Mouse (Mus musculus) megakaryocyte, adult 5-6 weeks (primary cell): ENCODE results near the gene Pus7l. TPM values are rescaled to one million over a fixed set of nuclear protein-coding genes. Genes with fewer than 3 reads are reported as not detected.
A peak's percentile ranks its signal among the peaks of the same experiment; 100 is the strongest.

ENCODE experiments used
- ATAC-seq: 2 replicates; pipeline ENCODE4 v1.8.0; 2016; ENCODE audit warnings: mild to moderate bottlenecking, inconsistent platforms; ENCODE audit not compliant: poor library complexity, severe bottlenecking
- total RNA-seq, 2 experiments: library from RNA; stranded (forward) in 1 of 2; stranded (reverse) in 1 of 2; fragments of 153-499, 151-499 nt in 1 of 2; fragments of 221-1000, 200-1000 nt in 1 of 2; gene quantifications; 2 replicates each; pipeline versions ENCODE4 v1.2.3 to v1.2.4; 2015 to 2017

Gene Pus7l
- total RNA-seq (2015) (3.7 and 5.8 TPM in 2 replicates), total RNA-seq (2017) (3.8 and 4.8 TPM in 2 replicates)

DNA sequence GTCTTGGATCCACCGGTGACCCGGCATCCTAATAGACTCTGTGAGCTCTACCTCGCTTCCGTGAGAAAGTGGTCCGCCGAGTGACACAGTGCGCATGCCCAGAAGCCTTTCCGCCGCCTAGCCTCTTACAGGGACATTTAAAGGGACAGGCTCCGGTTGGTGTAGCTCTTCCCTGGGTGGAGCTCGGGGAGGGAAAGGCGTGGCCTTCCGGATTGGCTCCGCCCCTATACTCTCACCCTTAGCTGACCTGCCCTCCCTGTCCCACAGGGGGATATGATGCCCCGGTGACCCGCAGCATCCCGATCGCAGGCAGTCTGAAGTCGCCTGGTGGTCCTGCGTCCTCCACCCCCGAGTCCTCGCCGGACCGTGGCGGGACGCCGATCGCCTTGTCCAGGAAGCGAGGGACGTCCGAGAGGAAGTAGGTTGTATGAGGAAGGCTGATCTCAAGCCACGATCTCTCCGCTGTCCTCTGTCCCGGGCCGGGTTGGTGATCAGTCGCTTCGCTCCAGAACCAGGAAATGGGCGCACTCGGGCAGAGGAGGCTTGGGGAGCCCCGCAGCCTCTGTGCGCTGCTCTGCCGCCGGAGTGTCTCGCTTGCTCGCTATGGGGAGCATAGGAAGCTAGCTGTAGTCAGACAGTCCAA, at the start of gene Pus7l, which contains the start of gene Irak4:
Gene Pus7l (minus strand): TSS at position 139 of the 643 bp plus-strand sequence.
Gene Irak4 (plus strand): TSS at position 235 of the 643 bp plus-strand sequence.
- ATAC-seq: peak; percentile 91

DNA sequence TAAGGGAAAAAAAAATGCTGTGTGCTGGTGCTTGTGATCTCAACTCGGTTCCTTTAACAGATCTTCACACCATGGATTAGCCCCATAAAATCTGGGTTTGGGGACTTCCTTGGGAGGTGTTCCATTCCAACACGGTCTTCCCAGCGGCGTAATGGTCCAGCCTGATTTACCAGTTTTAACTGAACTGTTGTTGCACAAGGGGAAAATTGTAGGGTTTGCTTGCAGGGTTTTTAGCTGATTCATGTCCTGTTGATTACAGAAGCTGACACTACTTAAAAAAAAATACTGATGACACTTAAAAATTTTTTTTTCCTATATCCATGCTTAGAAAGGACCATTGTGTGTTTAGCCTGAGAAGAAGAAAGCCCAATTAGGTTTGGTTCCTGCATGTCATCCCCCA, 48.0 kb upstream of the Pus7l start:
- ATAC-seq: no peak

DNA sequence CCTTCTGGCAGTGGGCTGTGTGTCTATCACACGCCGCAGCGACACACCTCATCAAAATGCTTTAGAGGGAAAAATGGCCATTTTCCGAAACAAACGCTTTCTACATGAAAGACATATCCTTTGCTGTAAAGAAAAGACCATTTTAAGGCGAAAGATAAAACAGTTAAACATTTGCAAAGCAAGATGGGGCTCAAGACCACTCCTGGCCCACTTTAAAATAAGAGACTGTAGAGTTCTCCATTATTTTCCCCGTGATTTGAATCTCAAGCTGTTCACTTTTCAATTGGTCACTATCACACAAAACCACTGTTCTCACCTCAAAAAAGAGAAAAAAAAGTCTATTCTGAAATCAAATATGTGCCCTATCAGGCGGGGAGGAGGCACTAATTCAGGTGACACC, 46.7 kb upstream of the Pus7l start:
- no peak for ATAC-seq

DNA sequence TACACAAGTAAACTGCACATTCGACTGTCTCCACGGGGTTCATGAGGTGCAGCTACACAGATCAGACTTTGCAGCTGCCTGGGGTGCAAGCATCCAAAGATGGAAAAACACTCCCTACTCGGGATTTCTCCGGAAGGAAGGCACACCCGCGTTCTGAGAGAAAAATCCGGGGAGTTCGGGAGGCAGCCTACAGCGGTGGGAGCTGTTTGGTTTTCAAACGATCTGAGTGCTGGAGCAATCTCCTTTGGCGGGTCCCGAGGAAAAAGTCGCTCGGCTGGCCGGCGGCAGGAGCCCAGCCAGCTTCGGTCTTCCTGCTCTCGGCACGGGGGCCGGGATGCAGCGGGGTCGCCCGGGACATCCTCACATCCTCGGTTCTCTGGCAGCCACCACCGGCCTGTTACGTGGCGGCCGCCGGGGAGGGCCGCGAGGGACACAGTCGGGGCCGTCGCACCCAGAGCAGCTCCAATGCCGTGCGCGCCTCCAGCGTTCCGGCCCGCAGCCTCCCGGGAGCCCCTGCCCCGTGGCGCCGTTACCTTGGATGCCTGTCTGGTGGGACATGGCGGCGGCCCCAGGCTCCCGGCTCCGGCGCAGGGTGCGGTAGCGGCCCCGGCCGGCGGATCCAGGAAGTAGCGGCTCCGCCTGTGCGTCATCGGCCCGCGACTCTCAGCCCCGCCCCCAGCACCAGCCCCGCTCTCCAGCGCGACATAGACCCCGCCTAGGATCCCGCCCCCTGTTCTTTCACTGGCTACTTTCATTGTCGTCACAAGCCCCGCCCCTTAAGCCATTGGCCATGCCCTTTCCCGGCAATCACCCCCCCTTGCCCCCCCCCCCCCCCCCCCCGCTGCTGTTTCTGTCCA, 46.1 kb upstream of the Pus7l start, which contains the start of gene Twf1:
Gene Twf1 (minus strand): TSS at position 671 of the 857 bp plus-strand sequence.
- ATAC-seq: peak; percentile 98

DNA sequence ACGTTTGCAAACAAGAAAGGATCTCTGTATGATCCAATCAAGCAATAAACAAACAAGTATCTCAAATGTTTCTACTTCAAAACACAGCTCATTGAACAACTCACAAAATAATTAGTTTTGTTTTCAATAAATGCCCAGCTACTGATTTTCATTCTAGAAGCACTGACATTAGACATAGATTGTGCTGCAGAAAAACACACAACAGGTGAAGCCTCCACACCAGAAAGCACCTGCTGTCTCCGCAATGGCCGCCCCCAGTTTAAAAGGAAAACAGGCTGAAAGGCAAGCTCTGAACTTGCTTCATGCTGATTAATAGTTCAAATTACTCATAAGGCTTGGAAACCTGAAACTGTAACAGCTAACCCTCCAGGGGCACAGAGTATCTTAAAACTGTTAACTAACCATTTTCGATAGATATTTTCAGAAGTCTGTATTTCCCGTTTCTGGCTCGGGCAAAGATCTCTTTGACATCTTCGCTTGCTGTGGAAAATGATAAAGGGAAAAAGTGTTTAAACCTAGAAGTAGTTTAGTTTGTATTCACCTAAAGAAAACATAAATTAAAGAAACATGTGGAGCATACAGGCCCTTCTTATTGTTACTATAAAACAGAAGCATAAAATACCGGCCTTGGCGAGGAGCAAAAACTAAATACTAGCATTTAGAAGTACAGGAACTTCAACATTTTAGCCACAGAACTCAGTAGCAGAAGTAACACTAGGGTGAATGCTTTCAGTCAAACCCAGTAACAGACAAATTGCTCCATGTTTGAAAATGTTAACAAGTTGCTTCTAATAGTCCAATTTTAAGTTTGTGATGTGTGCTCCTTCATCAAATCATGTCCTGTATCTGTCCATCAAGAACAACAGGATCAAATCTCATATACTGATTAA, 44.7 kb upstream of the Pus7l start:
- no peak for ATAC-seq

DNA sequence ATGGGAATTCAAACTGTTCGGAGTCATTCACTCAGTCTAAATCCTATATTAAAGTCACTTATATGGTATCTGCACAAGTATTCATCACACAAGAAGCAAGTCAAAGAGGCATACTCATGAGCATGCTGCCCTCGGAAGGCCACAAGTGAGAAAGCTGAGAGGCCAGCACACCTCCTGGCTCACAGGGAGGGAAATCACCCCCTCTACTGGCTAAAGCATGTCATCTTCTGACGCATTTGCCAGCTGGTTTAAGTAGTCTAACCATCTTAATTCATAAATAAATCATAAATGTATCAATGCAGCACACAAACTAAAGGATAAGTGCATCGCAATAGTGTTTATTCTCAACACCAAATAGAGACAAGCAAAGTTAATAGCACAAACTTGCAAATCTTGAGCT, 41.4 kb upstream of the Pus7l start:
- ATAC-seq: no peak

DNA sequence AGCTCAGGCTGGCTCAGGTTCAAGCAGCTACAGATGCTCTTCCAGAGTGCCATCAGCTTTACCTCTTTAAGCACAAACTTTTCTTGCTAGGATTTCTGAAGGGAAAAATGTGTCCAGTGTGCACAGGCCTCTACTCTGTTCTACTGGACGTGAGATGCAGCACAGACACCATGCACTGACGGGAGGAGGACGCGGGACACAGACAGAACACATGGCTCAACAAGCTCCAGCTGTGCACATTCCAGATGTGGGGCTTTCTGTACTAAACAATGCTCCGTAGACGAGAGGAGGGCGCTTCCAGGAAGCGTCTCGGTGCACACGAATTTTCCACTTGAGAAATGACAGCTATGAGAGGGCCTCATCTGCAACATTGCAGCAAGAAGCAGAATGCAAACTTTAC, 39.8 kb upstream of the Pus7l start:
- ATAC-seq: no peak

DNA sequence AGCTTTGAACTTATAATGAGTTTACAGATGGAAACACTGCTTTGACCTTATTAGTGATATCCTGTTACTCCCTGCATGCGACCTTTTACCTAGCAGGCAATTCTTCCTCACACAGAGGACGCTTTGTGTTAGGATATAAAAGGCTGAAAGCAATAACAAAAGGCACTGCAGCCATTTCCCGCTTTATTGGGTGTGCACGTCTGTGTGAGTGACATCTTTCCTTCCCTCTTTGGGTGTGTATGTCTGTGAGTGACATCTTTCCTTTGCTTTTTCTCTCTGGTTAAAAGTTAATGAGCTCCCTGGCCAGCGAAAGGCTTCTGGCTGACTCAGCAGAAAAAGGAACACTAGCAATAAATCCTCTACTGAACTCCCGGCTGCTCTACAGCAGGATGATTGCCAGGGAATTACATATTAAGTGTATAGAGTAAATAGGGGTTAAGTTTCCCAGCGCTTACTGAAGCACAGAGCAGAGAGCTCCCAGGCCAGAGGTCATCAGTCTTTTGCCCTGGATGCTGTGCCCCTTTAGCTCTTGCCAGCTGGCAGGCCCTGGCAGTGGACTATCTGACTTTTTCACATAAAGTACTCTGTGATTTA, 38.8 kb upstream of the Pus7l start:
- ATAC-seq: no peak

DNA sequence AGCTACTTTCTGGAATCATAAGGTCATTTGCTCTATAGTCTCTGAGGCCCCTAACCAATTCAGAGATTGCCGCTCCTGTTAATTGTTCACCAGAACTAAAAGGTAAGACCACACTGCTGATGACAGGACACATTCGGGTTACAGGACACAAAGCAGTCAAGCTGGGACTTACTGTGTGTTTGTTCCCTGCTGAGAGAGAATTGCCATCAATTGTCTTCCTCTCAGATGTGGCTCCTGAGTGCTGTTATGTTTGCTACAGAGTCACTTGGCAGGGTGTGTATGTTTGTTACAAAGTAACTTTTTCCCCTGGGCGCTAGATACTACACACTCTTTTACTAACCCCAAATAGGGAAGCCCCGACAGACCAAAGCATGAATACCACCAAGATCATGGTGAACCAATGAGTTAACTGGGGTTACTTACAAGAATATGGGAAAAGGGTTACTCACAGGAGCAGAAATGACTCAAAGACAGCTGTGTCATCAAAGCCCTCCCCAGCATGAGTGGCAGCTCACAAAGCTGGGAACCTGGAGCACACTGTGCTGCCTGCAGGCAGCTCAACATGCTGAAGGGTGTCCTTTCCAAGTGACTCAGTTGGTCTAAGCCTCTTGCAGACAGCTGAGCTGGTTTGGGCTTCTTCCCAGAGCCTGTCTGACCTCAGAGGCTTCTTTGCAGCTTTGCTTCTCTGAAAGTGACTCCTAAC, 31.4 kb upstream of the Pus7l start:
- no peak for ATAC-seq

DNA sequence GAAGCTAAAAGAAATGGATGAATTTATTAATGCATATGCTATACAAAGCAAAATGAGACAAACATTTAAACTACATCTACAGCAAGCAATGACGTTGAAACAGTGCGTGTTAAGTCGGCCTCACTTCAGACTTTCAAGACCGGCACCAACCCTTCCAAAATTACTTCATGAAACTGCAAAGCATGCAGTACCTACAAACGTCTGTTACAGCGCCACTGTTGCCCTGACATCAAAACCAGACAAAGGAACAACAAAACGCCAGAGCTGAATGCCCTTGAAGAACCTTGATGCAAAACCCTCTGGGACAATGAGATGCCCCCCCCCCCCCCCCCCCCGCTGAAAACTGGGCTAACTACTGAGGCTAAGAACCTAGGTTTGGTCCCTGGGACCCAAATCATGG, 29.4 kb upstream of the Pus7l start:
- ATAC-seq: no peak

DNA sequence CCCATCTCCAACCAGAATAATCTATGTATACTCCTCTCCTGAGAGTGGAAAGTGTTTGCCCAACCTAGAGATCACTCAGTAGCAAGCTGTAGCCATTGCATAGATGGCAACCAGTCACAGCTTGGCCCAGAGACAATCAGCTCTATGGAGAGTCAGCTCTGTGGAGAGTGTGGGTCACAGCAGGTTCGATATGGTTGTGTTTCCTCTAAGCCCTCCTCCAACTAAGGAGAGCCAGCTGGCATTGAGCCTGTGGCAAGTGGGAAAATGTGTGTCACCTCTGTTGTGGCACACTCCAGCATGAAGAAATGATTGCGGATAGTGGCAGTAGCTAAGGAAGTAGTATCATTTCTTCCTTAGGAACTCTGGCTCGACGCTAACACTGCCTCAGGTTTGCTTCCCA, 28.2 kb upstream of the Pus7l start:
- ATAC-seq: no peak

DNA sequence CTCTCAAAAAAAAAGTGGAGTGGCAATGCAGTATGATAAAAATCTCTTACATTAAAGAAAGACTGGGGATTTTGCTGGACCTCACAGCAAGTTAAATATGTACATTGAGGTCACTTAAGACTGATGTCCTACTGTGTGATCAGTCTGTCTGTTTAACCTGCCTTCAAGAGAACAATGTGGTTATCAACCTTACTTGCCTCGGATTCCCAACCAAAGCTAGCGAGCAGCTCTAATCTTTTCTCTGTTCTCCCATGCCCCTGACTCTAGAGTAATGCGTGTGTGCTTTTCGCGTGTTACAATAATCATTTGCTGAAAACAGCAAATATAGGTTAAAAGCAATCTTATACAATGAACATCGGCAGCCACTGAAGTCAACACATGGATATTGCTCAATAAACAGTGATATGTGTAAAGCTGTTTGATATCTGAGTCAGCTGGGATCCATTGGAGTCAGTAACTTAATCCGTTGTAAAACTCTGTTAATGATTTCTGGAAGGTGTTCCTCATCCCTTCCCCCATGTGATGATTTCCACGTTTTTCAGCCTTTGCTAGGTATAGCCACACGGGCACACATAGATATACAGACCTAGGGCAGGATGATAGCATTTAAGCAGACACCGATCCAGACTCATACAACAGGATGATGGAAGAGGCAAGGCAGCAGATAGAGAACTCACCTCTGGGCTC, 25.3 kb upstream of the Pus7l start:
- ATAC-seq: no peak

DNA sequence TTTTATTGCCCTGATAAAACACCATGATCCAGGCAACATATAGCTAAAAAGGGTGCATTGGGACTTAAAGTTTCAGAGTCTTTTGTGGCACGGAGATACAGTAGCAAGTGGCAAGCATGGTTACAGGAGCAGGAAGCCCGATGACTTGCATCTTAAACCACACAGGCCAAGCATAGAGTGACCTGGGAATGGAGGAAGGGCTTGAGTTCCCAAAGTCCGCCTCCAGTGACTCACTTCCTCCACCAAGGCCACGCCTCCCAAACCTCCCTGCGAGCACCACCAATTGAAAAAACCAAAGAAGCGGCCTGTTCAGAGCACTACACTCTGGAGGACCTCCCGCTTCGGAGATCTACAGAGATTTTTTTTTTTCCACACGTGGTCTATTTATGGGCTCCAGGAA, 22.5 kb upstream of the Pus7l start:
- ATAC-seq: peak; percentile 100

DNA sequence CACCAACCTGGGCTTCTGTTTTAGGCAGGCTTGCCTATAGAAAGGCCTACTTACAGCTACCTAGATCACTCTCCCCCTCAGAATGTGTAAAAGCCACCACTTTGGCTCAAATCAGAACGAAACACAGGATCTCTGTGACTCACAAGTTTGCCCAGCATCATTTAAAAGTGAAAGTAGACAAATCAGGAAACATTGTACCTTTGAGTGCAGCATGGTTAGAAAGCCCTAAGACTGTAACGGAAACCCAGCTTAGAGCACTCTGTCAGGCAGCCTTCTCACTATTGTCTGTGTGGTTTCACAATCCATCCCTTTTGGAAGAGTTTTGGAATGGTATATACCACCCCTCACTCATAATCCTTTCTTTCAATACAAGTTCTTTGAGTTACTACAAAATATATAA, 21.6 kb upstream of the Pus7l start:
- ATAC-seq: no peak

DNA sequence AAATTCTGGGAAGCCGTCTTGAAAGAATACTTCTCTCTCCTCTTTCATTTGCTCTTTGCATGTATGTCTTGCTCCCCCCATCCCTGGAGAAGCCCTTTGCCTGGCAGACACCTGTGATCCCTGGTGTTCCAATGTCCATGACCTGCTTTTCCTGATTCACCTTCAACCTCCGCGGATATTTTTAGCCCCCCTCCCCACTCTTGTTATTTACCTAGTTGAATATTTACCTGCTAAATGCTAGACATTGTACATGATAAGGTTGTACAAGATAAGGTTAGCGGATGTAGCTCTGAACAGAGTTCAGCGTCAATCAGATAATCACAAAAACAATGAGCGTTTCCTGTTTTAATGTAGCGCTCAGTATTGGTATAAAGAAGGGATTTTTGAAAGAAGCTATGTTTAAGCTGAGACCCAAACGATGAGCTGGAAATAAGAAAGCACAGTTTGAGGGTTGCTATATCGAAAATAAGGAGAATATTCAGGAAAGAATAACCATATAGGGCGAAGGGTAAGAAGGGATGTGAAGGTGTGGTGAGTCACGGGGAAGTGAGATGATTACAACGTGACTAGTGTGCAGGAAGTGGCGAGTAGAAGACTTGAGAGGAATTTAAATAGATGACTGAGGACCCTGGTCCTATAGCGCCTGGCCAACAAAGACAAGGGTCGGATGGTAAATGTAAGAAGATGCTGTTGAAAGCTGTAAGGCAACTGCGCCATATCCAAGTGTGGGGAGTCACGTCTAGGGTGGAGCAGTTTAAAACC, 15.7 kb upstream of the Pus7l start:
- ATAC-seq: no peak

DNA sequence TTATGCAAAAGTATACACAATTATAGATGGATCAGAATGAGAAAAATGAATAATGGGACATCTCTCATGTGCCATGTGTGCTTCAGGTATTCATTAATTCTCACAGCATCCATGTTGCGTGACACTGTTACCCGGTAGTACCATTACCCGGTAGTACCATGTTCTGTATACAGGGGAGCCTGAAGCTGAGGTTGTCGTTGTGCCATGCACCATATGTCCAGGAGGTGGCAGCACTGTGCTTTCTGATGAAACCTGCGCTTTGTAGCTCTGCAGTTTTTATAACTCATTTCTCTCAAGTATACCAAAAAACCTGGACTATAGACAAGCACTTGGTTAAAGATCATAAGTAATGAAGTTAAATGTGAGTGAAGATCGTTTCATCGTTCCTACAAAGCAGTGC, 14.1 kb upstream of the Pus7l start:
- ATAC-seq: peak; percentile 99

DNA sequence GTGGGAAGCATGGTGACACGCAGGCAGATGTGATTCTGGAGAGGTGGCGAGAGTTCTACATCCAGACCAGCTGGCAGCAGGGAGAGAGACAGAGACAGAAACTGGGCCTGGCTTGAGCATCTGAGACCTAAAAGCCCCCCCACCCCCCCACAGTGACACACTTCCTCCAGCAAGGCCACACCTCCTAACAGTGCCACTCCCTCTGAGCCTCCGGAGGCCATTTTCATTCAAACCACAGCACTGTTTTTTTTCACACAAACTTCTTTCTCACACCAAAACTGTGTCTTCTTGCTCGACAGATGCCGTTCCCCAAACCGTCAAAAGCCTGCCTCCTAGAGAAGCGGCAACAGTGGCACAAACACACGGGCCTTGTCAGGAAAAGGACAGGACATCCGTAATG, 10.2 kb upstream of the Pus7l start:
- ATAC-seq: no peak

DNA sequence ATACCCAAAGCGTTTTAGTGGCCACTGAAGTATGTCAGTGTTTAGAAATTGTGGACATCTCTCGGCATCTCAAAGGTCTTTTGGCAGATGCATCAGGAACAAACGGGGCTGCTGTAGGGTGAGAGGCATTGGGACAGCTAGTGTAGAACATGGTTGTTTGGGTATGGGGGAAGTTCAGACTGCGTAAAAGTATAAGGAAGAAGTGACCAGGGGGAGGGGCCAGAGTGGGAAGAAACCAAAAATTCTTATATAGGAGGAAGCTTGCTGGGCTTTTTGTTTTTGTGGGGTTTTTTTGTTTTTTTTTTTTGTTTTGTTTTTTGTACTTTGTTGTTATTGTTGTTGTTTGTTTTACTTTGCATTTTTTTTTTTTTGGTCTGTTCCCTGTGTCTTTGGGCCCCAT, 1.5 kb upstream of the Pus7l start:
- peak; percentile 41; the same call in 1 of the 2 replicates for ATAC-seq
